Mouse (Mus musculus) heart, postnatal 25 days (tissue): ENCODE data around the gene Phf19. TPM values are rescaled to one million over a fixed set of nuclear protein-coding genes. Genes with fewer than 3 reads are reported as not detected.
A peak's percentile ranks its signal among the peaks of the same experiment; 100 is the strongest.

Experiments used
- DNase-seq: peaks from one replicate; pipeline ENCODE4 v3.0.0; 2022; ENCODE audit warnings: low spot score
- intact Hi-C: fragments of 180-260 bp; cut with DNase I; formaldehyde crosslinking; loops from one replicate; pipeline ENCODE4 v1.15.1; 2025
- total RNA-seq, 2 experiments: library from RNA; stranded (reverse); gene quantifications; 2 replicates each; pipeline ENCODE4 v1.2.3; 2021

The Phf19 gene
- 1 to 10 TPM in 1 of 2 experiments, under 1 TPM in 1; 0.70 to 1.1 TPM for total RNA-seq

- peak; percentile 23 for DNase-seq
- intact Hi-C loops: no loop called here
Observed at GRCm38 (mm10) chr2:34913218-34914068, at the start of gene Phf19. TSS of gene Phf19 (minus strand) at chr2:34914026.

DNA sequence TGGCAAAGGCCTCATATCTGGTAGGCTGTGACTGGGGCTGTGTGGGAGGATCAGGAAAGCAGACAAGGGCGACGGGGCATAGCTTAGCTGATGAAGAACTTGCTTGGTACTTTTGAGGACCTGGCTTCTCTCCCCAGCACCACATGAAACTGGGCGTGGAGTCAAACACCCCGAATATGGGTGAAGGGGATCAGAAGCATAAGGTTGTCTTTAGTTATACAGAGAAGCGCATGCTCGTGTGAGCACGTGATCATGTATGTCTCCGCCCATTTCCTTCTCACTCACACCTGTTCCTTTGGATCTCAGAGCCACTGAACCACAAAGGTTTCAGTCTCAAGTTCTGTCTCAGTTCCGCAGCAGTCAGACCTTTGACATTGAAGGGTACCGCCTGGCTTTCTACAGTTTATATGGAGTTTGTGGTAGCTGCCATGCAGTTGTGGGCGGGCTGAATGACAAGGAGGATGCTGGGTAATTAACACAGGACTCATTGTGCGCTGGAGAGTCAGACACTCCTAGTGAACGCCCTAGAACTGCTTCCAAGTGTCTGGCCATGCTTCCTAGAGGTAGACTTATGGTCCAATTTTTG lies 49.6 kb upstream of the Phf19 start:
- no peak for DNase-seq

GRCm38 (mm10) chr2:34962893-34963292 lies 49.1 kb upstream of the Phf19 start:
- intact Hi-C loops: no loop called here
- DNase-seq: no peak

More for the DNA sequence above, 49.6 kb upstream of the Phf19 start:
- intact Hi-C loops: no loop called here

DNA sequence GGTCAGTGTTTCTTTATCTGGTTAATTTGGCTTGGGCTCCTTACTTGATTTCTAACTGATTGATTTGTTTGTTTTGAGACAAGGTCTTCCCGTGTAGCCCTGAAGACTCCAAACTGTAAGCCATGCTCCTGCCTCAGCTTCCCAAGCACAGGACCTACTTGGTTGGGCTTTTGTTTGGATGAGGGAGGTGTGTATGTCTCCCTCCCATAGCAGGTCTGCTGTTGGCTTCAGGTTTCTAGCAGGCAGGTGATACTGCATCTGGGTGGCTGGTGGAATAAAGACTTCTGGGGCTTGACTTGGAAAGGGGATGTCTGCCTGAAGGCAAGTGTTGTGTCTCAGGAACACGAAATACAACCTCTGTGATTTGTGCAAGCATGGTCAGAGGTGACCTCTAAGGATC lies 48.4 kb upstream of the Phf19 start:
- intact Hi-C loops: no loop called here

DNA sequence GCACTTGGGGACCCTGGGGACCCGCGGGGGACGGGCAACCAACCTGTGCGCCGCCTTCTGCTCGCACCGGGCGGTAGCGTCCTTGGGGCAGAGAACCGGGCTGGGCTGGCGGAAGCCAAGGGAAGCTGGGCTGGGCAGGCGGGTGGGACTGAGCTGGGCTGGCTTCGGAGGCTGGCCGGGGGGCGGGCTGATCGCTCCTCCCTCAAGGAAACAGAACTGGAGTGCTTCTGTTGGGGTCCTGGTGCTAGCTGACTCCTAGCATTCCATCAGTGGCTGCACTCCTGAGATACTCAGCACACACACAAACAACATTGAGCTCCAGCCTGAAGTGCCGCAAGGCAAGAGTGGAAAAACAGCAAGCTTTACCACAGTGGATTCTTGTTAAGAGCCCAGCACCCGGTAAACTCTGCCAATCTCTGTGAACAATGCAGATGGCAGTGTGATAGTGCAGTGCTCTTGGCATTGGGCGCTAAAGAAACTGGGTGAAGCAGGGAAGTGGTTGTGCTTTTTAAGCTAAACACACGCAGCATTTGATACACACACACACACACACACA lies 47.7 kb upstream of the Phf19 start, which contains the start of gene Traf1:
Gene Traf1 (minus strand): TSS at position 292 of the 556 bp plus-strand sequence.
- DNase-seq: peak; percentile 38
- intact Hi-C loops: no loop called here

More for the DNA sequence above, 48.4 kb upstream of the Phf19 start:
- no peak for DNase-seq

DNA sequence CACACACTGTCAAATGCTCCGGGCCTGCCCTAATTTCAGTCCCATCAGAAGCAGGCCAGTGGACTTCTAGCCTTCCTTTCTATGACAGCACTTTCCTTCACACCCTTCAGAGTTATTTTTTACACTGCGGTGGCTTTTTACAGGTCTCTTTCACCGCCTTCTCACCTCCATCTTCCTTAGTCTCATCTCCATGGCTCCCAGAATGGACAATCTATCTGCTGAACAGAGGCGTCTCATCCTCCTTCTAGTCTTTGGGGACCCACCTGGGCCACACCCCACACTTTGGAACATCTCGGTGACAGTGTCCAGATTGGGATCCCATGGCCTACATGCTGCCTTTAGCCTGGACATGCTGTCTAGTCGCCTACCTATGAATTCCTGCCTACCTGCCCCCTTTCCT lies 47.1 kb upstream of the Phf19 start:
- DNase-seq: no peak
- intact Hi-C loops: no loop called here

GRCm38 (mm10) chr2:34960466-34960865 lies 46.6 kb upstream of the Phf19 start:
- no peak for DNase-seq
- intact Hi-C loops: no loop called here

DNA sequence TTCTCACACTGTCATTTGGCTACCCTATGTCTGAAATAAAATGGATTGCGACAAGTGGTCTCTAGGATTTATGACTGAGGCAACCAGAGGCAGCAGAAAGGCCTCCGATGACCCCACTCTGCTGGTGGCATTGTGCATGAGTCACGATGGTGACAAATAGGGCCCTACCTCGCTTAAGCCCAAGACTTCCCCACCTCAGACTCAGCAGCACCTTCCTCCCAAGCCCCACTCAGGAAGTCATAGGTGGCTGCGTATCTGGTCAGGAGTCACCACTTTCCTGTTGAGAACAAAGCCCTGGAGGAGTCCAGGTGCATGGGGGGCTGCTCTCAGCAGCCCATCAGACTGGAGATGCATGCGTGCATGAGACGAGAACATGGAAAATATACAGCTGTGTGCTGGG lies 44.8 kb upstream of the Phf19 start:
- intact Hi-C loops: no loop called here
- no peak for DNase-seq

GRCm38 (mm10) chr2:34958036-34958435 lies 44.2 kb upstream of the Phf19 start:
- intact Hi-C loops: no loop called here
- DNase-seq: no peak

GRCm38 (mm10) chr2:34957405-34957804 lies 43.6 kb upstream of the Phf19 start:
- intact Hi-C loops: no loop called here
- no peak for DNase-seq

GRCm38 (mm10) chr2:34956941-34957340 lies 43.1 kb upstream of the Phf19 start:
- no peak for DNase-seq
- intact Hi-C loops: no loop called here

GRCm38 (mm10) chr2:34954344-34954743 lies 40.5 kb upstream of the Phf19 start:
- intact Hi-C loops: no loop called here
- DNase-seq: no peak

DNA sequence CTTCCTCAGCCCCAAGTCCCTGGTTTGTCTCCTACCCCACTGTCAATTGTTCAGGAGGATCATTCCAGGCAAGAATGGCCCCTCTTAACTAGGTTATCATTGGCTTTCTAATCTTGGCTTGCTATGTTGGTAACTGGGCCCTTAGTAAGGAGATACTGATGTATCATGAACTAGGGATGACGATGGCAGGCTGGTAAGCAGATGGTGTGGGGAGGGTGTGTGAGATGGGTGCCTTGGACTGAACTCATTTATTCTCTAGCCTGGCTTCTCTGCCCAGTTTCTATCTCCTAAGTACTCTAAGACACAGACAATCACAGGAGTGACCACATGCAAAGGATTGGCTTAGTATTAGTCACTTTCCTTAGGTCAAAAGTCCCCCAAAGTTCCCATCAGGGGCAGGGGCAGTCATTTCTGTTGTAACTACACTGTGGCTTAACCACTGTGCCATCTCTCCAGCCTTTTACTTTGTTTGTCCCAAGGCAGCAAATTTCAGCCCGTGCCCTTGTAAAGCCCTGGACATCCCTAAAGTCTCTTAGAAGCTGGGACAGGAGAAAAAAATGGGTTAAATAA lies 39.8 kb upstream of the Phf19 start:
- no peak for DNase-seq
- intact Hi-C loops: no loop called here

DNA sequence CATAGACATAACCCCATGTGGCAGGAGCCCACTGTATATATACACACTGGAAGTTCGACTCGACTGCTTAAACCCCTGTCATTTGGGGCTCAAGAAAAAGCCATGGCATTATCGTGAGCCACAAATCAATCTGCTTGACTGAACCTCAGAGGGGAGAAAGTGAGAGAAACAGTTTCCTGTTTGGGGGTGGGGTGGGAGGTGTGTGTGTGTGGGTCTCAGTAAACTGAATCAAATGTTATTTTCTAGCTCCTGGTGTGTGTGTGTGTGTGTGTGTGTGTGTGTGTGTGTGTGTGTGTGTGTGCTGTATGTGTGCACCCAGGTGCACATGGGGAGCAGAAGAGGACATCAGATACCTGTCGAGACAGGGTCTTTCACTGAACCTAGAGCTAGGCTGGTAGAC lies 39.2 kb upstream of the Phf19 start:
- no peak for DNase-seq
- intact Hi-C loops: no loop called here

- DNase-seq: no peak
- intact Hi-C loops: no loop called here
Observed at GRCm38 (mm10) chr2:34951469-34951868, 37.6 kb upstream of the Phf19 start.

DNA sequence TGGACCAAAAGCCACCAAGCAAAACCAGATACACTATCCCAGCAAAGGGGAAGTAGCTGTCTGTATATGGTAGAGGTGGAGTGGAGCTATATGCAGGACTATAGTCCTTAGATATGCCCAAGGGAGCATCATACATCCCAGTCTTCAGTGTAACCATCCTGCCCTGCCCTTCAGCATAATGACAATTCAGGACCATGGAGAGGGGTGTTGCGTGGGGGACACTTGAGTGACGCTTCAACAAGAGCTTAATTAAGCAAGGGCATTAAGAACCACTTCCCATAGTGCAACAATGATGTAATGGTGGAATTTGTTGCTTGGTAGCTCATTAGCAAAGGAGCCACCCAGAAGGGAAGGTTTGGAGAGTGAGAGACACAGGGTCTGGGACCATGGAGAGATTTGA lies 34.8 kb upstream of the Phf19 start:
- intact Hi-C loops: no loop called here
- no peak for DNase-seq

- no peak for DNase-seq
Observed at GRCm38 (mm10) chr2:34946046-34946445, 32.2 kb upstream of the Phf19 start.

DNA sequence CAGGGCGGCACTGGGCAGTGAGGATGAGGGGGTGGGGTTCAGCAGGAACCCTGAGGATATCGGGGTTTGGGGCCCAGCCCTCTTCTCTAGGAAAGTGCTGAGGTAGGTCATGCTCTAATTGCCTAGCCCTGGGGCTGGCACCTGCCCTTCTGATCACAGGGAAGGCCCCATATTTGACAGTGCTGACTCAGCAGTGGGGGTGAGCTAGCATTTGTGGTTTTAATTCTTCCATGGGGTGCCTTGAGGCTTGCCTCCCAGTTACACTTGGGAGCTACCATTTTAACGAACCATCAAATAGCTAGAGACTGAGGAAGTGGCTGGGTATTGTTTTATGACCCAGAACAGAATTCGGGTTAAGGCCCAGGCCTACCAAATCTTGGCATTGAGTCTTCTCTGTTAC lies 31.8 kb upstream of the Phf19 start:
- intact Hi-C loops: no loop called here
- DNase-seq: no peak

More at GRCm38 (mm10) chr2:34946046-34946445, 32.2 kb upstream of the Phf19 start:
- intact Hi-C loops: no loop called here

- intact Hi-C loops: no loop called here
- peak; percentile 52 for DNase-seq
Observed at GRCm38 (mm10) chr2:34944761-34945160, 30.9 kb upstream of the Phf19 start.

DNA sequence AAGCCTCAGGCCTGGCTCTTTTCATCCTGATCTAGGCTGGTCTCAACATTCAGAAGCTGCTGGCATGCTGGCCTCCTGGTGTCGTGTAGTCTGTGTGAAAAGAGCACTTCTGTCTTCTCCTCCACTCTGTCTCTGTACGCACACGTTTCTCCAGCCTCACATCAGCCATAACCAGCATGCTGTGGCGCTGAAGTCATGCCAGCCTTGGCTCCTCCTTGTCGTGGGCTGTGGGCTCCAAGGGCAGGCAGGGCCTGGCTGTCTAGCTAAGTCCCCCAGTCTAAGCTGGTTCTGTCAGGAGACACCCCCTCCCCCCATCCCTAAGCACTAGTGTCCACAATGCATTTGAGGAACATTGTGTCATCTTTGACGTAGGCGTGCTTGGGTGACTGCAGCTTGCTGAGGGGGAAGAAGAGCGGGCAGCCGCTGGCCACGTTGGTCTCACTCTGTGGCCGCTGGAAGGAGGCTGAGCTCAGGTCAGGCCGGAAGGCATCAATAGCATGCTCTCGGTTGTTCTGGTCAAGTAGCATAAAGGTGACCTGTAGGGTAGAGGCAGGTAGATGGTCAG lies 29.8 kb upstream of the Phf19 start:
- no peak for DNase-seq
- intact Hi-C loops: no loop called here
